Mouse (Mus musculus) mouse trophoblast stem cell (cell line): Measurements from ENCODE around the gene Prkcz.

Experiments used
- in situ Hi-C, 2 experiments: fragments of 300-500 bp; cut with MseI, MboI; formaldehyde crosslinking; loops; 2 replicates in 1 of 2; 3 replicates in 1 of 2; pipeline ENCODE4 v1.15.1; 2025

Gene Prkcz

DNA sequence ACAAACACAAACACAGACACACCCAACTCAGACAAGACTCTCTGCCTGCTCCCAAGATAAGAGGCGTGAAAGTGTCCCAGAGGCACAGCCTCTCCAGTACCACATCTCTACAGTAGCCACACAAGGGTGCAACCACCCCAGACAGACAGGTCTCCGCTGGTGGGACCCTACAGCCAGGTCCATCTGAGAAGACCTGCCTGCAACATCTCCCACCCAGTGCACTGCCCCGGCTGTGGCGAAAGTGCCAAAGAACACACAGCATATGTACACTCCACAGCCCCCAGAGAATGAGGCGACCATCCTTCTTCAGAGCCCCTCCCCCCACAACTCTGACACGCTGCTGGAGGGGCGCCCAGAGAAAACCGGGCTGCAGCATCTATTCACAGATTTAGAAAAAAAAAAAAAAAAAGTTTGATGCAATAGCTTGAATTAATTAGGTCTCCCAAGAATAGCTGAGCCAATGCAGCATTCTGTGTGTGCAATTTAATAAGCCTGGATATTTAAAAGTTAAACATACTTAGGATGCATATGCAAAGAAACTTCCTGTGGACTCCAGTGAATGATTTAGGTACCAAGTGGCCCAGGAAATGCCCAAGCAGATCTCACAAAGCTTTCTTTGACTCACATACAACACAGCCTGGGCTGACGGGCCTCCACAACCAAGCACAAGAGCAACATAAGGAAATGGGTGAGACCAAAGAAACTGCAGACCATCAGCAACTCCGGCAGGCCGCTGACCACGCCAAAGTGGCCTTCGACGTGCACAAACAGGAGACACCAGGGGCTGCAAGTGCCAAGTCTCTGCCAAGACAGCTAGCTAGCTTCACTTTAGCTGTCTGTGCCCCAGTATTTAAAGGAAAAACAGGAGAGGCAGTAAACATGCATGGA is 140.7 kb downstream of the Prkcz start:
- in situ Hi-C loops = no loop called here

DNA sequence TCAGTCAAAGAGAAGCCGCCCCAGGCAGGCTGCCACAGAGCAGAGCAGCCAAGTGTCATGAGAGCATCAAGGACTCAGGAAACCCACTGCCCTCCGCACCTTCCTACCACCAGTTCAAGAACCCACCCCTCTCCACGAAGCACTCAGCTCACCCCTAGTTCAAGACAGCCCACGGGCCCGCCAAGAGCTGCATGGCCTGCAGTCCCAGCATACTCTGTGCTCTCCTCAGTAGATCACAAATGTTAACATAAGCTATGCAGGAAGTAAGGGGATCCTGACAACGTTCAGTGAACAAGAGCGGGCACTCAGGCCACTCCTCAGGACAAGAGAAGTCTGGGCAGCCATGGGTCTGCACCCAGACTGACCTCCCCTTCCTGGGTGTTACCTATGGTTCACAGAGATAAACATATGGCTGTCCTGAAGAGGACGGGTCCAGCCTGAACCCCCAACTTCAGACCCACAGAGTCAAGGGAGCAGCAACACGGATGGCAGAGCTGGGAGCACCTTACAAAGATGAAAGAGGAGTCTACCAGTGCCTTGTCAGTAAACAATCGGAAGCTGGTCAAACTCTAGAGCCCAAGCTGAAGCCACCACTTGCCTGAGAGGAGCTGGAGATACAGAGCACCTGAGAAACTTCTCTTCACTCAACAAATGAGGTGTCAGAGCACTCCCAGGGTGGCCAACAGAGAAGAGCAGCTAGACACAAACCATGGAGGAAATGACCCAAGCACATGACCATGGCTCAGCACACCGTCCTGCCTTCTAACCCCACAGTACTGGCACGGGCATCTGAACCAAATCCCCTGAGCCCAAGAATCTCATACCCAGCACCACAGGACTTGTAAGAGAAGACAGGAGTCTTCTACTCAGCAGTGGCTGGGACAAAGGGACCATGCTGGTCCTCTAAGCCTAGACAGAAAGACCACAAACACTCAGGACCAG is 141.6 kb downstream of the Prkcz start:
- in situ Hi-C loops = no loop called here

DNA sequence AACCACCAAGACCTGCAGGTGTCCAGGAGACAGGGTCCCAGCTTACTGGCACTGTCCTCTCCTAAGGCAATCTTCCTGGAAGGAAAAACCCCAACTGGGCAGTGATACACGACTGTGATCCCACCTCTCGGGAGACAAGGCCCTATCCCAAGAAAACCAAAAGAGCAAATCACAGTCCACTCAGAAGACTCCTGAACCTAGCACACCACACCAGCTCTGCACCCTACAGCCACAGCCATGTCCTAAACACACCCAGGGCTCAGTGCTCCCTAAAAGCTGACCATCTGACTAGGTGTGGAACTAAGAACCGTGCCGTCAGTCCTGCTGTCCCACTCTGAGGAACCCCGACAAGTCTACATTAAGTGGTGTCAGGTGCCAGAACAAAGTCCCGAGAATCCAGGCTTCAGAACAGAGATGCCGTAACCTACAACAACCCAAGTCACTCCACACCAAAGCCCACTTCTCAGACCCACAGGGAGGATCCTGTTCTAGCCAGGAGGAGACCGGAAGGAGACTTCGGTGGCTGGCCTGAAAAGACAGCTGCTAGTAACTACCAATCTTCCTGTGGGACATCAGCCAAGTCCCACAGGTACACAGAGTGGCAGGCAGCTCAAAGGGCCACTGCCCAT is 142.9 kb downstream of the Prkcz start:
- in situ Hi-C loops = no loop called here

DNA sequence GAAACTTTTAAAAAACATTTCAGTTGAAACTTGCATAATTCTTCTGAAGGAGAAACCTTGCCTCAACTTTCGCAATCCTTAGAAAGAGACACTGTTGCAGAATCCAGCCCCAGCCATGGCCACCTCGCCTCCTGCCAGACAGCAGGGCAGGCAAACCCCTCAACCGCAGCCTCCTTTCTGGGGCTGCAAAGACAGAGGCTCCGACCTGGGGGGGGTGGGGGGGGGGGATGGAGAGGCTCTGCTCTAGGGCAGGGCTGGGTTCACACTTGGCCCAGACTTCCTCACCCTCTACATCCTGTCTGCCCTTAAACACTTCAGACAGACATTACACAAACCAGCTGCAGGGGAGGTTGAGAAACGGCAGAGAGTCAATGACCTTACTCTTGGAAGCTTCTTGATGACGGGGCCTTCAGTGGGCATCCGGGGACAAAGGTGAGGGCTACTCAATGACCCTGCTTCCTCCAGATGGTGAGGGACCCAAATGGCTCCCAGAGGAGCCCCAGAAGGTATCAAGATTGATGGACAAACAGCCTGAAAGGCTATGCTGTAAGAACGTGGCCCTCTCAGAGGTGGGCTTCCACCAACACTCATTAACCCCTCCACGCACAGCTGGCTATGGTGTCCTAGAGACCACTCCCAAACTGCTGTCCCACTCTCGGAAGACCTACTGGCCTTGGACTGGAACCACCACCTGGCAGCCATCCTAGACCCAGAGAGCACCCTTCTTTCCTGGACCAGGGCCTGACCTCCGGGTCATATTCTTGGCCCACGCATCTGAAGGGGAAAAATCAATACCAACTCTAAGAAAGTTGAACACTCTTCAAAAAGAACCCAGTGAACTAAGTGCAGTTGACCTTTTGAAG is 143.7 kb downstream of the Prkcz start:
- in situ Hi-C loops = no loop called here

DNA sequence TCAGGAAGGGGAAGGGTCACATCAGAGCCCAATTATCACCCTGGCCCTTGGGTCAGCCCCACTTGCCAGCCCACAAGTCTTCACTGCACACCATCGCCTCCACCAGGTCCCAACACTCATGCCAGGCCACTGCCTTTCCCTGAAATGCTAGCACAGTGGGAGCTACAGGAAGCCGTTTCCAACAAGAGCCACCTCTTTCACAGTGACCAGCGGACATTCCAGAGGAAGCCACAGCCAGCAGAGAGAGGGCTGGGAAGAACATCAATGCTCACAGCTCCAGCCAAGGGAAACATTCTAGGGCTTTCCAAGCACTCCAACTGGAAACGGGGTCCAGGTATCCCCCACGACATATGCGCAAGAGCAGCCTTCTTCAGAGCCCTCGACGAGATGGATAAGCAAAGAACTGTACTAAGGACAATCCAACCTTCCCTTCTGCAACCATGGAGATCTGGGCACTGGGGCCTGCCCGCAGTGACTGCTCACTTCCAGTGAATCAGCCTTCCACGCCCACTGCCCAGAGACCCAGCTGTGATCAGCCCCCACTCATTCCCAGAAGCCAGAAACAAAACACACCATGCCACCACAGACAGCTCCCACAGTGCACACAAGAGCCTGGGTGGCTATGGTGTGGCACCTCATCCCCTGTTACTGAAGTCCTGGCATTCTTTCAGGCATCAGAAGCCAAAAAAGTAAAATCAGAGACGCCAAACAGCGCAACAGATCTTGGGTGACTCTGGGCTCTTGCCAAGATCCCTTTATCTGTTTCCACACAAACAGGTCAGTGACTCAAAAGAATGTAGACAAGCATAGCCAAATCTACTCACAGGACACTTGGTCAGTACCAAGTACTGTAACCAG is 145.2 kb downstream of the Prkcz start:
- in situ Hi-C loops = no loop called here

DNA sequence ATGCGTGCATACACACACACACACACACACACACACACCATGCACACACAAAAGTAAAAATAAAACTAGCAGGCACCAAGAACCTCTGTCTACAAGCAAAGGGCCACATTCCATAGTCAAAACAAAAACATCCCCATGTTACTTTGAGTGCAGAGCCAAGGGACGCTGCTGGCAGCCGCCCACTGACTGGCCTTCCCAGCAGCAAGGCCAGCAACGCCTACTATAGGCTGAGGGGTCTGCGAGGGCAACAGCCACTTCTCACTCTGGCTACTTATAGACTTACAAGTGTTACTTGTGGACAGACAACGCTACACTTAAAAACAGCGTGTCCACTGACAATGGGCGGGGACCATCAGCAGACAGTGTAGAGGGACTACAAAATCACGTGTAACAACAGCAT is 146.0 kb downstream of the Prkcz start:
- in situ Hi-C loops = no loop called here

DNA sequence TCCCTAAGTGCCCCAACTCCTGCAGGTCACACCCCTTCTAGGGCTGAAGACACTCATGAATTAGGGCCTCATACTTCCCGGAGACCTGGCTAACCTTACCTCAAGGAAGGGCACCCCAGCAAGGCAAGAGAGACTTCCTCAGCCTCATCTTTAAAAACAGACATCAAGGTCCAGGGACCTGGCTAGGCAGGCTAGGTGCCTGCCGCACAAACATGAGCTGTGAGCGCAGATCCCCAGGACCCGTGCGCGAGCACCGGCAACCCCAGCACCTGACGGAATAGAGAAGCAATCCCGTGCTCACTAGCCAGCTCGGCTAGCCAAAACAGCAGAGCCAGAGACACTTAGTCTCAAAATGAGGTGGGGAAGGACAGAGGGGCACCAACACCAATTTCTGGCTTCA is 146.4 kb downstream of the Prkcz start:
- in situ Hi-C loops = no loop called here

DNA sequence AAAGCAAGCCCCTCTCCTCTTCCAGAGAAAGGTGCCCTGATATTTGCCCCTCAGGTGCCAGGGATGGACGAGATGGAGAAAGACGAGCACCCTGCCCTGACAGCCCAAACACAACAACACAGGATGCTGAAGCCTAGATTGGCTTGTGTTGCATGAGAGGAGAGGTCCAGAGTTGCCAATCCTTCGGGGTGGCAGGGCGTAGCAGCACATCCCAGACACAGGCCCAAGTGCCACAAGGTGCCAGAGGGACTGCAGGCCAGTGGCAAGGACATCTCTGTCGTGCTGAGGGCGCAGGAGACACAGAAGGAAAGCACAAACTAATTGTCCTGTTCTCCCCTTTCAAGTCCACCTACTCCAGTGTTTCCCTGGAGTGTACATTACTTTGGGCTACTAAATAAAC is 147.0 kb downstream of the Prkcz start:
- in situ Hi-C loops = no loop called here

DNA sequence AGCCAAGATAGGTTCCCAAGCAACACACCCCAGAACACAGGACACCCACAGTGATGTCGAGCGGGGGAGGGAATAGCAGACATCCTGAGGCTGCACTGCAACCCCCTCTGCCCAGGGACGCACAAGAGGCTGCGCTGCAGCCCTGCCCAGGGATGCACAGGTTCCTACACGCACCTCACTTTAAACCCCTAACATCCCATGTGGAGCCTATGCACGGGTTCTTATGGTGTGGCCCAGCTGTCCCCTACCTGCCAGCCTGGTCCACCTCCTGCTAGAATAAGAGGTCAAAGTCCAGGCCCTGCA is 147.5 kb downstream of the Prkcz start:
- in situ Hi-C loops = no loop called here

DNA sequence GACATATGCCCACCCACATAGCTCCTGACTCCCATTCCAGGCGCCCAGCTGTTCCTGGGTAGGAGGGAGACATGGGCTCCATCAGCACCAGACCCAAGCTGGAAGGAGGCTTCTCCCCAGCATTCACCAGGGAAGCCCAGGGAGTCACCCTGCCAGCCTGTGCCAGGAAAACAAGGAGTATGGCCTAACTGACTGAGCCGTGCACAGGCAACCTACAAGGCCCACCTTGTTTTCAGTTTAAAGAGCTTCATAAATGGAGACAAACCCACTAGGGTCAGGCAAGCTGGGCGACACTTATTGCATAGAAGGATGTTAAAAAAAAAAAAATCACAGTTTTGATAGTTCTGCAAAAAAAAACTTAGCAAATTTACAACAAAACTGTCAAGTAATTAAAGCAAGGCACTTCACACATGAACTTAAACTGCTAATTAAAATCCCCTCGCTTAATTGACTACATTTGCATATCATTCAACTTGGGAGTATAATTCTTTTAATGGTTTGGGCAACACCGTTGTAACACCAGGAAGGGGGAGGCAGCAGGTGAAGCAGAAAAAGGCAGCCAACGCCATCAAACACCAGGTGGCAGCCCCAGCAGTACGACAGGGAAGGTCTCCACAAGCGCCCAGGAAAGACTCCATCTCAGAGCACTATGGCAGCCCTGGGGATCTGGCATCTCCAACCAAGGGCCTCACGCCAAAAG is 148.0 kb downstream of the Prkcz start:
- in situ Hi-C loops = no loop called here
